Mouse (Mus musculus) adrenal gland, adult 2 months (tissue): Measurements from ENCODE around the gene Camta2. TPM values are rescaled to one million over a fixed set of nuclear protein-coding genes. Genes with fewer than 3 reads are reported as not detected.

Experiments
- DNase-seq: peaks from one replicate; pipeline ENCODE4 v3.0.0; 2021
- polyA plus RNA-seq: library from polyadenylated mRNA; depleted of rRNA; stranded (reverse); fragments of >200 nt; gene quantifications from 2 replicates; pipeline ENCODE4 v1.2.3, GENCODE M21; 2012
- total RNA-seq, 2 experiments: library from RNA; stranded (reverse); gene quantifications; 2 replicates each; pipeline ENCODE4 v1.2.3; 2021

Gene Camta2
- total and polyA plus RNA-seq, 3 experiments: 36.8 to 58.4 (median 51.7) TPM

DNA sequence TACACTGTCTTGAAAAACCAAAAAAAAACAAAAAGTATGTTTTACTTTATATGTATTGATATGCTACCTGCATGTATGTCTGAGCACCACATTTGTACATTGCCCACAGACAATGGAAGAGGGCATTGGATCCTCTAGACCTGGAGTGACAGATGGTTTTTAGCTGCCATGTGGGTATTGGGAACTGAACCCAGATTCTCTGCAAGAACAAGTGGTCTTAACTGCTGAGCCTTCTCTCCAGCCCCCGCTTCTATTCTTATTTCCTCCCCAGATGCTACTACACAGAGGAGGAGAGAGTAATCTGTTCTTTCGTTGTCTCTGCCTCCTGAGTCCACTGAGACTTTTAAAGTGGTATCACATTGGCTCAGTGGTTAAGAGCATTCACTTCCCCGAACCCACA is 5.6 kb upstream of the Camta2 start:
- no peak for DNase-seq

DNA sequence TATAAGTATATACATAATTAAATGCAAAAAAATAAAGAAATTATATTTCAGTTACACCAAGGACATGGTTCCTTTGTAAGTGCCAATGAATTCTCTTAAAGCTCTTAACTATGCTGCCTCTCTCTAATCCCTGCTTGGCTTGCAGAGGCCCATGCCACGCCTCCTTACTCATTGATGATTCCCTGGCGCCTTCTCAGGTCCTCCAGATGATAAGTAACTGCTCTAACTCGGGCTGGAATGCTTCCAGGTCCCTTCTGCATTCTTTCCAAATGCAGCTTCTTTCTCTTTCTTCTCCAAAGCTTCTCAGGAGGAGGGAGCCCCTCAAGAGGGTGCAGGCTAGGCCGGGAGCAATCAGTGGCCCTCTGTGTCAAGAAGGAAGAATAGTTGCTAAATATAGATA is 1.7 kb upstream of the Camta2 start:
- no peak for DNase-seq

DNA sequence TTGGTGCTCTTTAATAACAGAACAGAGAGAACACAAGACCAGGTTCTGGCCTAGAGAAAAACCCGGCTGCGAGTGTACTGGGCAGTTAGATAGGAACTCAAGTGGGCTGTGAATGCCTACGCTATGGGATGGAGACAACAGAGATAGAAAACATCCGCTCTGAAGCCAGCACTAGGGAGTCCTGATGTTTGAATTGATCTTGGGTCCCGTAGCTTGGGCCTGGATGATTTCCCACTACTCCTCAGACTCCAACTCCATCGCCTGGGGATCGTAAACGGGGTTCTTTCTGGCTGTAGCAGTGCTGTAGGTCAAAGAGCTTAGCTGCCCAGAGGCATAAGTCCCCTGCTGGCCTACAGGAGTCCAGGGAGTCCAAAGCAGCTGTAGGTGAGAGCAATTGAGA is 467 bp upstream of the Camta2 start:
- peak; percentile 35 for DNase-seq

DNA sequence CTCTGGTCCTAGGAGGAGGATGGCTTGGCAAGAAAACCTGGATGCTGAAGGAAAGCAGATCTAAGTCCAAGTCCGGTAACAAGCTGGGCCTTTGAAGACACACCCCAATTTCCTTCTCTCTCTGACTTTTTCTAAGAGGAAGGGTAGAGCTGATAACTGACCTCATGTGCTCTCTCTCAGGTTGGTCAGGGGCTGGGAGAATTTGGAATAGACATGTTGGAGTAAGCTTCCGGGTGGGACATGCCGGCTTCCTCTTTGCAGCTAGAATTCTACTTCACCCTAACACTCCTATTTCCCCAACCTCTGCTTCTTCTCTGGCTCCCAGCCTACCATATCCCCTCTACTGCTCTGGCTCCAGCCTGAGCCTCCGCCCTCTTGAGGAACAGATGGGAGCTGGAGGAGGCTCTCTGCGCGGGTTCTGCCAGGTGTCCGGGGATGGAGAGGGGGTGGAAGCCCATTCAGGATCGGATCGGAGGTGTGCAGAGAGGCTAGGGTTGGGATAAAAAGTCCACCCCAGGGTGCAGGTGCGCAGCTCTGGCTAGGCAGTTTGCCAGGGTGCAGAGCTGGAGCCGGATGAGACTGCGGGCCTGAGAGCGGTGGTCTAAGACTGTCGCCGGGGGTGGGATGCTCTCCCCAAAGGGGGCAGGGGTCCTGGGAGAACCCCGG is 871 bp downstream of the Camta2 start:
- DNase-seq: peak; percentile 53

DNA sequence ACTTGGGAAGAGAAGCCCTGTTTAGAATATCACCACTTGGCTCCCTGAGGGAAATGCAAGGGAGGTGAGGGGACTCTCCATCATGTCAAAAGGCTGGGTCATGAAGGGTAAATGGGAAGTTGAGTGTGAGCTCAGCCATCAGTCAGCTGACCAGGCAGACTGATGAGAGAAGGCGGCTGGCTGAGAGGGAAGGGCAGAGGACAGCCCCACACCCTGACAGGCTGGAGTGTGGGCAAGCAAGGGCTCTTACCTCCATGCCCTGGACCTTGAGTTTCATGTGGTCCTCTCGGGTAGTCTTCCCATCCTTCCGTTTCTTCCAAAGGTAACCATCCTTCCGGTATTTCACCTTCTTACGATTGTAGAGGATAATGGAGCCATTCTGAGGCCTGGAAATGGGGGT is 4.3 kb downstream of the Camta2 start:
- no peak for DNase-seq

DNA sequence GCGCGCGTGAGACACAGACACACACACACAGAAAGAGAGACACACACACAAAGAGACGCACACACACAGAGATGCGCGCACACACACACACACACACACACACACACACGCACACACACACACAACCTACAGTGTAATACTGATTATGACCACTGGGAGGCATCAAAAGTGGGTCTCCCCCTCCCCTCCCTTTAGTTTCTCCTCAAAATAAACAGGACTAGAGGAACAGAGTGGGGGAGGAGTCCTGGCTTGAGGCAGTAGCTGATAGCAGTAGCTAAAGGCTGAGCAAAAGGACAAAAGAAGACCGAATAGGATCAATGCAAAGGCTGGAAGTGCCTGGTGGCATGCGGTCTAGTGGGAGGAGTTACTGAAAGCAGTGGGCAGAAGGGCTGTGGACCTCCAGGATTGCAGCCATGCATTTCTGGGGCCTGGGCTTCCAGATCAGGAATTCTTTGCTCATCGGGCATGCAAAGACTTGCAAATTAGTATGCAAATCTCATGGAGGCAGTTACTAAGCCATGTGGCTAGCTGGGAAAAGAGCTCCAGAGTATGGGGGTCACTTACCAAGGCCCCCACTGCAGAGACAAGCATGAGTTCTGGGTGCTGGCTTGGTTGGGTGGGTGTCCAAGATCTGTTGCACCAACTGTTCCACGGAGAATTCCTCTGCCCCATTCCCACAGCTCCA is 5.9 kb downstream of the Camta2 start:
- no peak for DNase-seq

DNA sequence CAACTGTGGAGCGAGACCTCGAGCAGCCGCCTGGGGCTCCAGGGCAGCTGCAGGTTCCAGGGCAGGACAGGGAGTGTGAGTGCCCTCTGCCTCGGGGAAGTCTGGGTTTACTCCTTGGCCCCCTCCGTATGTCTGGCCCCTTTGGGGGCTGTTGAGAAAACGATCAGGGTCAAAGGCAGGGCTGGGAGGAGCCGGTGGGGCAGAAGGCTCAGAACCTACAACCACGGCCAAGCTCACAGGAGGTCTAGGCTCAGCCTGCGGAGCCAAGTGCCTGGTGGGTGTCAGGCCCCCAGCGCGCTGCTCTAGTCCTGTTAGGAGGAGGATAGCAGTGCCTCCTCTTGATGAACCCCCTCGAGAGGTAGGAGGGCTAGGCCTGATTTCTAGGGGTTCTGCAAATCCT is 6.7 kb downstream of the Camta2 start:
- DNase-seq: no peak

DNA sequence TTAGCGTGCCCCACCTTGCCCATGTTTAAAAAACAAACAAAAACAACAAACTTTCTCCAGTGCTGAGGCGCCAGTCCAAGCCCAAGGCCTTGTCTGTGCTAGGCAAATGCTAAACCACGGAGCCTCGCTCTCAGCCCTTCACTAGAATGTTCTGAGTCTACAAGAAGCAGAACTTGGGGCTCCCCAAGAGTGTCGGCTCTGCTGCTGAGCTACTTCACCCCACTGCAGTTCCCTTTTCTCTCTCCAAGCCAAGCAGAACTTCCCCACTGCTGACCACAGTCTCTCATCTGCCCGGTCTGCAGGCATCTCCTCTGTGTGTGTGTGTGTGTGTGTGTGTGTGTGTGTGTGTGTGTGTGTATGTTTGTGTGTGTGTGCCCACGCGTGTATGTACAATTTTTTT is 8.0 kb downstream of the Camta2 start:
- DNase-seq: no peak

DNA sequence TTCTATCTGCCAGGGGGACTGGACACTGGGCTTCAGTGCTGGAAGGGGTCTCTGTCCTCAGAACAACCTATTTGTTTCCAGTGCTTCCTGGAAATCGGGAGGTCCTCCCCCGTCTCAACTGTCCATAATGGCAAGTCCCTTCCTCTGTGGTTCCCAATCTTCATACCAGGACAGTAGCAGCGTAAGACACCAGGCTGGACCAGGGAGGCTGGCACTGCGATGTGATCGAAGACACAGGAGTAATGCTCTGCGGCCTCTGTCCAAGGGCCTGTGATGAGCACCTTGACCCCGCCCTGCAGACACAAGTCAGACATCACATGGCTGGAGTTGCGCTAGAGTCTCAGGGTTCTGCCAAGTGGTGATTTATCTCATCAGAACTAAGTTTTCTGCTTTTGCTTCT is 8.5 kb downstream of the Camta2 start:
- DNase-seq: no peak

DNA sequence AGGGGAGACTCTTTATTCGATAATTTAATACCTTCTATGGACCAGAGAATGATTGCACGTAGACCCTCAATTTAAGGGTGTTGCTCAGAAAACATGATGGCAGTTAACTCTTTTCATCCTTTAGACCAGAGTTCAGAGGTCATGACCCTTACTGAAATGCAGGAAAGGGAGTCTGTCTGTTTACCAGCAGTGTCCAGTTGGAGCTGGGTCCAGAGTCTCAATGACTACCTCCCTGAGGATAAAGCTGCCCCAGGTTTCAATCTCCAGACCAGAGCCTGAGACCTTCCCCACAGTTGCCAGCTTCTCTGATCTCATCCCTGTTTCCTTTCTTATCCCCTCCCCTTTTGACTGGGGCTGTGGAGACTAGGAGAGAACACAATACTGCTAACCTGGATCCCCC is 9.3 kb downstream of the Camta2 start:
- no peak for DNase-seq

DNA sequence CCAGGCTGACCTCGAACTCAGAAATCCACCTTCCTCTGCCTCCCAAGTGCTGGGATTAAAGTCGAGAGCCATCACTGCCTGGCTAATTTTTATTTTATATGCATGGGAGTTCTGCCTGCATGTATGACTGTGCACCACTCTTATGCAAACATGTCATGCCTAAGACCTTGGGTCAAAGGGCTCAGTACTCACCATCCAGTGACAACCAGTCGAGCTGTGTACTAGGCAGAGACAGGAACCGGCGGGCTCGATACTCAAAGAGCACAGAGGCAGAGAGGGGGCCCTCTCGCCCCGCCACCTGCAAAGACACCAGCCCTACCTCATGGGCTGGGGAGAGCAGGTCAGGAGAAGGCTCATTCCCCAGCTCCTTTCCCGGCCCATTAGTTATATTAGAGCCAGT is 9.8 kb downstream of the Camta2 start:
- DNase-seq: no peak

DNA sequence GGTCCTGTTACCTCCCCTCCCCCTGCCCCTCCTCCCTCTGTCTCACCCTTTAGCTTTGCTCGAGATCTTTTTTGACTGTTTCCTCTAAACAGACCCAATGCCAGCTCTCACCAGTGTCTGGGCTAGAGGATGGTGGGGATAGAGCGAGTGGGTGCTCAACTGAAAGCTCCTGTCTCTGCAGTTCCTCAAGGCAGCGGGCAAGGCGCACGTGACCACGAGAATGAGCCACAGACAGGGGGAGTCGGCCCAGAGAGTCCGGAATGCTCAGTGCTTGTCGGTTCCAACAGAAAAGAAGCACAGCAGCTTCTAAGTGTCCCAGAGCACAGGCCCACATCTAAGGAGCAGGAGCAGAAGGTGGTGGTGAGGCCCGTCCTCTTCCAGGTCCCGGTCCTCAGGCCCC is 13.4 kb downstream of the Camta2 start:
- no peak for DNase-seq

DNA sequence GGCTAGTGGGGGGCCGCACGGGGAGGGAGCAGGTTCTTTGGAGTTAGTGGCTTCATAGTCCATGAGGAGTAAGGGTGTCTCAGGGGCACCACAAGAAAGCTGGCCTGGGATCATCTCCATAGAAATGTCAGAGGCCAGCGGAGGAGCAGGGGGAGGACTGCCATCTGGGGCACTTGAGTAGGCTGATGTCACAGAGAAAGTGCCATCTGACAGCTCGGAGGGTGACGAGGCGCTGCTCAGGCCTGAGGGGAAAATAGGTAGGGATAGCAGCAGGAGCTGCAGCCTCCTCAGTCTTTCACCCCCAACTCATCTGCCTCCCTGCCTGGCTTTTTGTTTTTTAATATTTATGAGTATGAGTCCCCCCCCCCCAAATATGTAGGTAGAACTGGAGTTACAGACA is 13.9 kb downstream of the Camta2 start:
- no peak for DNase-seq

DNA sequence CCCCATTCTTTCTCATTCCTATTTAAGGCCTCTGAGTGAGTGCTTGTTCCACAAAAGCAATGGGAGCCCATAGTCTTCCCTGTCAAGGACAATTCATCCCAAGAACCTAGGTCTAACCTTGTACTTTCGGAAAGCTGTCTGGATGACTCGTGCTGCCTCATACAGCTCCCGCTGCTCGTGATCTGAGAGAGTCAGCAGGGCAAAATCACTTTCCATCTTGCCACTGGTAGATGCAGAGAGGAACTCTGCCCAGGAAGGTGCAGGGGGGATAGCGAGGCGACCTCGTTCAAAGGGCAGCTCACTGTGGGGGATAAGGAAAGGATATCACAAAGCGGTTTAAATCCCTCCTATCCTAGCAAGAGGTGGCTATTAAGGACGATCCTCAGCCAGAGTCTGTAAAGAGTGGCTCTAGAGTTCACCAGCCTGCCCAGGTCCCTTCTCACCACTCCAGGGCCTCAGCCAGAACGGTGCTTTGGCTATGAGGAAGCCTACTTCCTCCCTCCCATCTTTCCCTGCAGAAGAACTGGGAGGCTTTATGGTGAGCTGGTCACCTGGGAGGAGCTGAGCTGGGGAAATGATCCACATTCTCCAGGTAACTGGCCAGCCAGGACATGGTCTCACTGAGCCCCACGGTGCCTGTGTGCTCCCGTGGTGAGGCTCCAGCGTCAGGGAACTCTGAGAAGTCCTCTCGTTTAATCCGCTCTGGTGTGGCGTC is 16.4 kb downstream of the Camta2 start:
- peak; percentile 71 for DNase-seq

DNA sequence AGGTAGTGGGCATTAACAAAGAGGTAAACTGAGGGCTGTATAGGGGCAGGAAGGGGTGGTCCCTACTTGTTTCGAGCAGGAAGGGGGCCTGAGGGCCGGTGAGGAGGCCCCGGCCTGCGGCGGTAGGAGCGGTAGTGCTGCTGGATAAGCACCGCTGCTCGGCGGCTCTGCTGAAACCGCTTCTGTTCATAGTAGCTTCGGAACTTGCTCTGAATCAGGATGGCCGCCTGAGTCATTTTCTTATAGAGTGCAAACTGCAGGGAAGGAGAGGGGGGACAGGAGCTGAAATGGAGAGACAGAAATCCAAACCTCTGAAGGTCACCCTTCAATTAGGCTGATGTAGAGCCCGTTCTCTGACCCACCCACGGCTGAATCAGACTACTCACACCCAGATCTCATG is 17.4 kb downstream of the Camta2 start:
- DNase-seq: peak; percentile 75

DNA sequence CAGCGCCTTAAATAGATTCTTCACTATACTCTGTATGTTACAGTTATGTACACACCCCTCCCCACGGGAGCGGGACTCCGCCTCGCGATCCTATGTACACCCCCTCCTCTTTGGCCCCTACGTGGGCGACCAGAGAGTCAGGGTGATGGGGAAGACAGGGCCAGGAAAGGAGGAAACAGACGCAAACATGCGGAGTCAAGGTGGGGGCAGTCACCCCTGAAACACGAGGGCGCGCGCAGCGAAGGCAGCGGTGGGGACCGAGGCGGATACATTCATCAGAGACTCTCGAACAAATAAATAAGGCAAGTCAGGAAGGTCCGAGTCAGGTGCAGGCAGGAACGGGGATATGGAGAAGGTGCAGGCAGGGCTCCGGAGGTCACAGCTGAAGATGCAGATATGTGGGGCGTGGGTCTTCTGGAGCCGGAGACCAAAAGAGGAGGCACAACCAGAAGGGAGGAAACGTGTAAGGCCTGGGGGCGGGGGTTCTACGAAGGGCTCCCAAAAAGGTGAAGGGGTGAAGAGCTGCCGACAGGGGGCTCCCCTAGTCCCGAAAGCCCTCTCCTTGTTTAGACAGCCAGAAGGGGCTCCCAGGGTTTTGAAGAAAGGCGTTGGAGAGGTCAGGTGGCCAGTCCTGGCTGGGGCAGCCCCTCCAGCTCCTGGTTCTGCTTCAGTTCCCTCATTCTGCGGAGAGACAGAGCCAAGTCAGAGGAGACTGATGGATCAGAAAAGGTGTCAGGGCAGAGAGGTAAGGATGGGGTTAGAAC is 18.1 kb downstream of the Camta2 start:
- DNase-seq: peak; percentile 87

DNA sequence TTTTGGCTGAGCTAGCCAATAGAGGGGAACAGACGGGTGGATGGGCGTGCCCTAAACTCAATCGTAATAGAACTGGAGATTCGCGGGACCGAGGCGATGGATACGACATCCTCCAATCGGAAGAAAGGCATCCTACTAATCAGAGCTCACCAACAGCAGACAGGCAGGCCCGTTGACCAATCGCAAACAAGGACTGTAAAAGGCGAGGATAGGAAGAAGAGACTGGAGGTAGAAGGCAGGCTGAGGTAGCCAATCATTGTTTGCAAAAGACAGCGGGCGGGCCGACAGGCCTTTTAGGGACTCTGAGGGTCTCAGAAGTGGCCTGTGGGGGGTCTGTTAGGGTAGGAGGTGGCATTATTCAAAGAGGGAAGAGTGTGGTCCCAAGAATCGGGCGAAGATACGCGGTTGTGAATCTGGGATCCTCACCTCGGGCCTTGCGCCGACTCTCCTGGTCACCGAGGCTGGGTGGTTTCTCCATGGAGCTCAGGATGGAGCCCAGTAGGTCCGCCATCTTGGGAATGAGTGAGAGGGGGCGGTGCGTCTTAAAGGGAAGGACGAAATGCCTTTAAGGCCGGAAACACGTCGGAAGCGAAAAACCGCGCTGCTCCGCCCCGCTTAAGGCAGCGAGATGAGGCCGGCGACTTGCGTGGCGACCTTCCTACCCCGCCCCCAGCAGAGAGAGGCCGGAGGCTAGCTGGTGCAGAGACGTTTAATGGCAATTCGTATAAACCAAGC is 19.0 kb downstream of the Camta2 start, which contains the start of gene Spag7:
TSS of gene Spag7 (minus strand) at position 646 of the 735 bp plus-strand sequence.
- peak; percentile 98 for DNase-seq

DNA sequence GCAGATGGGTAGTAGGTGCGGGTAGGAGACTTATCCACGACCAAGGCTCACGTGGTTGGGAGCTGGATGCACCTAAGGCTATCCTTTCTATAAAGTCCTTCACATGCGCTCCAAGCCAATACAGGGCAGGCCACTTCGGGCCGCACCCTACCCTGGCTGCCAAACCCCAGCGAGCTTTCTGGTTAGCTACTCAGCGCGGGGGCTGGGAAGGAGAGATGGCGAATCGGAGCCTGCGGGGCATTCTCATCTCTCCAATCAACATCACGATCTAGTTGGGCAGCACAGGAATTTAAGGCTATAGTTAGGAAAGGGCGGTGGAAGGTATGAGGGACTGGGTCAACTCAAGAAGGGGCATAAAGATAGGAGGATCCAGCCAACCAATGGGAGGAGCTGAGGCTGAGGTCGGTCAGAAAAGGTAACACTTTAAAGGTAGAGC is 19.6 kb downstream of the Camta2 start:
- DNase-seq: no peak

DNA sequence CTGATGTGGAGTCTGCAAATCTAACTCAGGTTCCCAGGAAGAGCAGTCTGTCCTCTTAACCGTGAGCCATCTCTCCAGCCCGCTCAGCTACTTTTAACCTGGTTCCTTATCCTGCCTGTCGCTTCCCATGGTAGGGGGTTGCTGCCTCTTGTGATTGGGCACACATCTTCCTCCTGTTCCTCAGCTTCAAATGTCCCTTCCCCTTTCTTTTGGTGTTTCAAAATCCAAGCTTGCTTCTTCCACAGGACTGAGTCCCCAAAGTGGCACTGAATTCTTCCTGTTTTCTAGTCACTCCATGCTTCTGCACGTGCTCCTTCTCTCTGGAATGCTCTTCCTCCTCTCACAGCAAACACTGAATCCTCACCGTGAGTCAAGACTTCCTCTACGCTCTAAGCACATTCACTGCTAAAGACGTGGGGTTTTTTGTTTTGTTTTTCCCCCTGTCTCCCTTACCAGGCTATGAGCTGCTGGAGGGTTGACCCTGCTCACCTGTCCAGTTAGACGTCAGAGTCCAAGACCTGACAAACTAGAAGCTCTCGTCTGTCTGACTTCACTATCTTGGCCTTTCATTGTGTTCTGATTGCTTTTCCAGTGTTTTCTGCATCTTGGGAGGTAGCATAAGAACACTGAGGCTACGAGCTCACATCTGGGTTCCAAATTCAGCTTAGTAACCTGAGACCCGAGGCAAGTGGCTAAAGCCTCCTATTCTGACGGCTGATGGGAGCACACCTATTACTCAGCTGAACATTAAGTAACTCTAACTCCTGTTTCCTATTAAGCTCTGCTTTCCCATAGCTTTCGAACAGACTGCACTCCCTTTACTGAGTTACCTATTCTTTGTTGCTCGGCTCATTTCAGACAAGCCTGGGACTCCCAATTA is 20.4 kb downstream of the Camta2 start:
- DNase-seq: peak; percentile 6

DNA sequence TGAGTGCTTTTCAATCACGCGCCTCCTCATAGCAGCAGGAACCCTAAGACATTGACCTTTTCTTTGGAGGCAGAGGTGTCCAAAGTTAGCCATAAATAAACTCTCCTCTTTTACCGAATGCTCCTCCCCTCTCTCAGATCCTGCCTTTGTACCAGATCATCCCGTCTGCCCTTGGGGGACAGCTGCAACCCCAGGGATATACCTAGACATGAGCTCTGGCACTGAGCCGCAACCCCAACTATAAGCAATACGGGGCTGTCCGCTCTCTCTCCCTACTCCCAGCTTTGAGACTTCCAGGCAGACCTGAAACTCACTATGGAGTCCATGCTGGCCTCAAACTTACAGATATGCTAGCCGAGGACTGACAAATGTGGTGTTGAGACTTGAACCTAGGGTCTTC is 21.2 kb downstream of the Camta2 start:
- no peak for DNase-seq

DNA sequence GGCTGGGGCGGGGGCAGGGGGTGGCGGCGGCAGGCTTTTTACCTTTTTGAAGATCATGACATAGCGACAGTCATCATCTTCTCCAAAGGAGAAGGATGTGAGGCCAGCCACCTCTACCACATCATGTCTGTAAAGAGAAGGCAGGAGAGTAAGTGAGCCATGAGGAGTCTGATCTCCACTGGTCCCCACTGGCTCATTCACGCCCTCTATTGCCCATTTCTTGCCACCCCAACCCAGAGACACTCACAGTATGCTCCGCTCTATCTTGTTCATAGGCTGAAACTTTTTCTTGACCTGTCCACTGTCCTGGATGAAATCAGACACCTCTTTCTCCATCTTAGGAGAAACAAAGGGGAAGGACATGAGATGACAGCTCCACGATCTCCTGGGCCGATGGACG is 23.2 kb downstream of the Camta2 start:
- no peak for DNase-seq
